Mouse (Mus musculus) cerebellum, adult 2 months (tissue): ENCODE data around the gene Cavin1.

ENCODE experiments used
- CTCF ChIP-seq: fragments of 200-500 bp; IDR thresholded peaks from 2 replicates; pipeline ENCODE4 v1.5.1; 2011; ENCODE audit warnings: low read depth, mild to moderate bottlenecking, control low read depth, low read length, moderate library complexity, borderline replicate concordance; ENCODE audit not compliant: insufficient read depth
- POLR2A ChIP-seq: fragments of 200-500 bp; IDR thresholded peaks from 2 replicates; pipeline ENCODE4 v1.6.1; 2011; ENCODE audit warnings: low read length, control low read depth, borderline replicate concordance; ENCODE audit not compliant: insufficient read depth

DNA sequence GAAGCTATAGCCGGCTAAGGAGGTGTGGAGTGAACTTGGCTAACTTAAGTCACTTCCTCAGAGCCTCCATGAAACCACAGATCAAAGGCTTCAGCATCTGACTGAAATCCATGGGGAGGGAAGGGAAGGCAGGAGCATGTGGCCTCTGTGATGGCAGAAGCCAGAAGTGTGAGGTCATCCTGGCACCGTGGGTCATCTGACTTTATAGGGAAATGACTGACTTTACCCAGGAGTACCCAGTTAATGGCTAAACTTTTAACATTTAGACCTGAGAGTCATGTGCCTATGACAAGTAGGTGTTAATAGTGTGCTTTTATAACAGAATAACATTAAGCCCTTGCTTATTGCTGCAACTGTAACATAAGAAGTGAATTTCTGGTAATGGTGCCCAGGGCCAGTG is 62.6 kb downstream of the Cavin1 start:
- TF ChIP-seq CTCF (no peak), POLR2A (no peak)
